In the genomic region with DNA sequence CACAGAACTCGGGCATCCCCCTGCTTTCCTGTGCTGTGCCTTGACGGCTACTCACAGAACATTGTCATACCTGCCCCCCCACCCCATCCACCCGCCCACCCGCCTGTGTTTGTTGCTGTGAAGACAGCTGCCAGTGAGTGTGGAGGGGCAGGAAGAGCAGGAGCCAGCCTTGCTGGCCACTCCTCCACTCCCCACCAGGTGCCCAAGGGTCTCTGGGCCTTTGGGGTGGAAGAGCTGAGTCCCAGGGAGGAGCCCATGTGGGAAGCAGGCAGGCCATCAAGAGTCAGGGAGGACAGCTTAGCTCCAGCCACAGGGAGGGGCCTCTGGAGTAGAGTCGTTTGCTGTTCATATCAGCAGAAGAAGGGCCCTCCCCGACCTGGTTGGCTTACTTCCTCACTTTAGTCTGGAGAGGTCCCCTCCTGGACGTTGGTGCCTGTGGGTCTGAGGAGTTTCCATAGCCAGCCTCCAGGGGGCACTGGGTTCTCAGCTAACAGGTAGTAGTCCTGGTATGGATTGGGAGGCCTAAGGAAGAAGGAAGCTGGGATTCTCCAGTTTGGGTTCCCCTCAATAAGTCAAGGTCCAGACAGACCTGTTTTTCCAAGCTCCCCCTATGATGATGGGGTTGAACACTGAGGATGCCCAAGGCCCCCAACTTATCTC, we compare ENCODE assay signal across 1 mouse cellular context.
TF ChIP-seq lines count a peak whose summit lies in the region.

No protein-coding gene starts in this region.

TF ChIP-seq in CH12.LX, 34 proteins besides CTCF, POLR2A, EP300 and RAD21 (continued from another document):
- no peak for TF ChIP-seq CHD2 (IDR thresholded peaks at IDR 0.05; ENCODE audit: low read length)
